Mouse (Mus musculus) lung, embryonic 16.5 days (tissue): ENCODE results near the gene Gimap8. TPM values are rescaled to one million over a fixed set of nuclear protein-coding genes. Genes with fewer than 3 reads are reported as not detected.
A peak's percentile ranks its signal among the peaks of the same experiment; 100 is the strongest.

ENCODE experiments used
- ATAC-seq: fragments of 200-750 bp; cut with Nextera tagmentation; 2 replicates; pipeline ENCODE4 v1.8.0; 2017; ENCODE audit warnings: low read depth, mild to moderate bottlenecking, moderate library complexity
- H3K27ac ChIP-seq: fragments of 300-500 bp; sonication (generic); 2 replicates; pipeline ENCODE4 v1.5.1; 2014; ENCODE audit warnings: mild to moderate bottlenecking, control low read depth, low read length
- H3K27me3 ChIP-seq: fragments of 300-500 bp; sonication (generic); 2 replicates; pipeline ENCODE4 v1.6.1; 2014; ENCODE audit warnings: low read depth, low read length, mixed read lengths; ENCODE audit not compliant: control insufficient read depth, insufficient read depth
- H3K36me3 ChIP-seq: fragments of 300-500 bp; sonication (generic); 2 replicates; pipeline ENCODE4 v1.6.1; 2014; ENCODE audit warnings: low read length; ENCODE audit not compliant: control insufficient read depth, insufficient read depth
- H3K4me1 ChIP-seq: fragments of 300-500 bp; sonication (generic); replicated peaks from 2 replicates; pipeline ENCODE4 v1.6.1; 2014; ENCODE audit warnings: low read length, mixed read lengths; ENCODE audit not compliant: control insufficient read depth, insufficient read depth
- H3K4me2 ChIP-seq: fragments of 300-500 bp; sonication (generic); 2 replicates; pipeline ENCODE4 v1.6.1; 2014; ENCODE audit warnings: low read depth, low read length, control low read depth
- H3K4me3 ChIP-seq: fragments of 300-500 bp; sonication (generic); 2 replicates; pipeline ENCODE4 v1.5.1; 2014; ENCODE audit warnings: mild to moderate bottlenecking, low read length, control low read depth
- H3K9ac ChIP-seq: fragments of 300-500 bp; sonication (generic); 2 replicates; pipeline ENCODE4 v1.6.1; 2014; ENCODE audit warnings: low read length, control low read depth
- H3K9me3 ChIP-seq: fragments of 300-500 bp; sonication (generic); 2 replicates; pipeline ENCODE4 v1.6.1; 2016; ENCODE audit warnings: low read length; ENCODE audit not compliant: control insufficient read depth
- WGBS: fragments of 180-500 bp; shearing (Covaris S2); extraction: QIAGEN DNeasy Blood & Tissue Kit; methylation state at CpG from one replicate; pipeline ENCODE4 v1.1.7; 2014; 5-methylcytosine and 5-hydroxymethylcytosine counted together
- polyA plus RNA-seq: library from polyadenylated mRNA; unstranded; fragments of >200 nt; fragmentation: Nextera tagmentation; extraction: Ambion mirVana; gene quantifications from 2 replicates; pipeline ENCODE4 v1.2.1, GENCODE M21; 2015

Gene Gimap8
- polyA plus RNA-seq, 1 experiment from 2014 or later: 5.9 TPM

- no peak overlapping the region for H3K4me3 ChIP-seq
- 77% methylated on average over 8 of the region's 8 CpGs for WGBS
- no peaks in the 10 kb centered on the region for H3K36me3 ChIP-seq
- H3K27ac ChIP-seq: no peak overlapping the region
- peaks cover 38% of the 10 kb centered on the region for H3K27me3 ChIP-seq
- H3K9ac ChIP-seq: no peak overlapping the region
- ATAC-seq: no peak
- no peak overlapping the region for H3K4me2 ChIP-seq
- H3K4me1 ChIP-seq: peaks cover 17% of the 10 kb centered on the region
- H3K9me3 ChIP-seq: no peaks in the 10 kb centered on the region
Measured at GRCm38 (mm10) chr6:48630831-48631230, 16.2 kb upstream of the Gimap8 start.

GRCm38 (mm10) chr6:48635105-48635504, 11.9 kb upstream of the Gimap8 start:
- no peak for ATAC-seq
- H3K4me3 ChIP-seq: no peak overlapping the region
- no peak overlapping the region for H3K27ac ChIP-seq
- no peak overlapping the region for H3K4me2 ChIP-seq
- H3K27me3 ChIP-seq: peaks cover 2% of the 10 kb centered on the region; the same call in 1 of the 2 replicates
- no peak overlapping the region for H3K9ac ChIP-seq
- H3K36me3 ChIP-seq: no peaks in the 10 kb centered on the region
- WGBS: 67% methylated on average over 2 of the region's 2 CpGs
- H3K9me3 ChIP-seq: no peaks in the 10 kb centered on the region
- no peaks in the 10 kb centered on the region for H3K4me1 ChIP-seq

GRCm38 (mm10) chr6:48636515-48636914, 10.5 kb upstream of the Gimap8 start:
- Histone ChIP-seq H3K9me3 (no peaks in the 10 kb centered on the region), H3K27me3 (no peaks in the 10 kb centered on the region), H3K36me3 (no peaks in the 10 kb centered on the region), H3K4me2 (no peak overlapping the region), H3K27ac (no peak overlapping the region), H3K9ac (no peak overlapping the region), H3K4me1 (no peaks in the 10 kb centered on the region), H3K4me3 (no peak overlapping the region)
- WGBS: 71% methylated on average over 6 of the region's 6 CpGs
- ATAC-seq: no peak

GRCm38 (mm10) chr6:48637811-48638500, 9.1 kb upstream of the Gimap8 start:
- no peak overlapping the region for H3K9ac ChIP-seq
- H3K27ac ChIP-seq: no peak overlapping the region
- no peaks in the 10 kb centered on the region for H3K9me3 ChIP-seq
- no peaks in the 10 kb centered on the region for H3K36me3 ChIP-seq
- H3K27me3 ChIP-seq: no peaks in the 10 kb centered on the region
- H3K4me3 ChIP-seq: no peak overlapping the region
- no peaks in the 10 kb centered on the region for H3K4me1 ChIP-seq
- WGBS: 68% methylated on average over 6 of the region's 6 CpGs
- no peak for ATAC-seq
- no peak overlapping the region for H3K4me2 ChIP-seq

GRCm38 (mm10) chr6:48638553-48638952, 8.5 kb upstream of the Gimap8 start:
- no peak for ATAC-seq
- H3K9ac ChIP-seq: no peak overlapping the region
- no peaks in the 10 kb centered on the region for H3K9me3 ChIP-seq
- no peak overlapping the region for H3K4me3 ChIP-seq
- H3K4me2 ChIP-seq: no peak overlapping the region
- no peaks in the 10 kb centered on the region for H3K36me3 ChIP-seq
- H3K27ac ChIP-seq: no peak overlapping the region
- WGBS: 57% methylated on average over 2 of the region's 2 CpGs
- H3K4me1 ChIP-seq: no peaks in the 10 kb centered on the region
- H3K27me3 ChIP-seq: no peaks in the 10 kb centered on the region

GRCm38 (mm10) chr6:48641391-48641790, 5.6 kb upstream of the Gimap8 start:
- Histone ChIP-seq H3K4me1 (no peaks in the 10 kb centered on the region), H3K9ac (no peak overlapping the region), H3K27ac (no peak overlapping the region), H3K27me3 (no peaks in the 10 kb centered on the region; the same call in 1 of the 2 replicates), H3K4me2 (no peak overlapping the region), H3K4me3 (no peak overlapping the region), H3K36me3 (no peaks in the 10 kb centered on the region), H3K9me3 (no peaks in the 10 kb centered on the region)
- no peak for ATAC-seq
- WGBS: 56% methylated on average over 6 of the region's 6 CpGs

- Histone ChIP-seq H3K4me3 (no peak overlapping the region), H3K36me3 (no peaks in the 10 kb centered on the region), H3K27ac (no peak overlapping the region), H3K9ac (no peak overlapping the region), H3K27me3 (no peaks in the 10 kb centered on the region; the same call in 1 of the 2 replicates), H3K4me2 (no peak overlapping the region), H3K9me3 (no peaks in the 10 kb centered on the region), H3K4me1 (no peaks in the 10 kb centered on the region)
- 18% methylated on average over 4 of the region's 4 CpGs for WGBS
- no peak for ATAC-seq
Measured at GRCm38 (mm10) chr6:48642764-48643292, 4.2 kb upstream of the Gimap8 start.

- H3K9me3 ChIP-seq: no peaks in the 10 kb centered on the region
- ATAC-seq: peak; percentile 40; the same call in 1 of the 2 replicates
- H3K36me3 ChIP-seq: no peaks in the 10 kb centered on the region
- H3K4me1 ChIP-seq: no peaks in the 10 kb centered on the region
- H3K27ac ChIP-seq: no peak overlapping the region
- no peak overlapping the region for H3K4me3 ChIP-seq
- H3K9ac ChIP-seq: no peak overlapping the region
- no peaks in the 10 kb centered on the region; the same call in 1 of the 2 replicates for H3K27me3 ChIP-seq
- no peak overlapping the region for H3K4me2 ChIP-seq
- 9% methylated on average over 12 of the region's 12 CpGs for WGBS
Measured at GRCm38 (mm10) chr6:48645660-48646308, 1.2 kb upstream of the Gimap8 start.

GRCm38 (mm10) chr6:48646309-48646690, 734 bp upstream of the Gimap8 start:
- 77% methylated on average over 4 of the region's 4 CpGs for WGBS
- Histone ChIP-seq H3K4me2 (no peak overlapping the region), H3K4me3 (no peak overlapping the region), H3K36me3 (no peaks in the 10 kb centered on the region), H3K4me1 (no peaks in the 10 kb centered on the region), H3K27ac (no peak overlapping the region), H3K27me3 (no peaks in the 10 kb centered on the region; the same call in 1 of the 2 replicates), H3K9me3 (no peaks in the 10 kb centered on the region), H3K9ac (no peak overlapping the region)
- ATAC-seq: no peak
